Mouse (Mus musculus): ENCODE measurements around the gene Clec16a.

Gene Clec16a

DNA sequence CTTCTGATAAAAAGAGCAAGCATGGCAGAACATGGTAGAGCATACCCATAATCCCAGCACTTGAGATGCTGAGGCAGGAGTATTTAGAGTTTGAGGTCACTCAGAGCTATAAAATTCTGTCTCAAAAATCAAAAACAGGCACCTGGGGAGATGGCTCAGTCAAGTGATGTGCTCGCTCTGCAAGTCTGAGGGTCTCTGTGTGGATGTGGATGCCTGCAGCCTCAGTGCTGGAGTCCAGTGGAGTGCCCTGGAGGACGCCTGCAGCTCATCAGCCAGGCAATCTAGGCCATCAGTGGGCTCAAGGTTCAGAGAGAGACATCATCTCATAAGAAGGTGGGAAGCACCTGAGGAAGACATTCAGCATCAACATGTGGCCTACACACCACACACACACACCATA, 137.4 kb downstream of the Clec16a start:
- DNase-seq (ENCODE audit: low spot score), result no peak

DNA sequence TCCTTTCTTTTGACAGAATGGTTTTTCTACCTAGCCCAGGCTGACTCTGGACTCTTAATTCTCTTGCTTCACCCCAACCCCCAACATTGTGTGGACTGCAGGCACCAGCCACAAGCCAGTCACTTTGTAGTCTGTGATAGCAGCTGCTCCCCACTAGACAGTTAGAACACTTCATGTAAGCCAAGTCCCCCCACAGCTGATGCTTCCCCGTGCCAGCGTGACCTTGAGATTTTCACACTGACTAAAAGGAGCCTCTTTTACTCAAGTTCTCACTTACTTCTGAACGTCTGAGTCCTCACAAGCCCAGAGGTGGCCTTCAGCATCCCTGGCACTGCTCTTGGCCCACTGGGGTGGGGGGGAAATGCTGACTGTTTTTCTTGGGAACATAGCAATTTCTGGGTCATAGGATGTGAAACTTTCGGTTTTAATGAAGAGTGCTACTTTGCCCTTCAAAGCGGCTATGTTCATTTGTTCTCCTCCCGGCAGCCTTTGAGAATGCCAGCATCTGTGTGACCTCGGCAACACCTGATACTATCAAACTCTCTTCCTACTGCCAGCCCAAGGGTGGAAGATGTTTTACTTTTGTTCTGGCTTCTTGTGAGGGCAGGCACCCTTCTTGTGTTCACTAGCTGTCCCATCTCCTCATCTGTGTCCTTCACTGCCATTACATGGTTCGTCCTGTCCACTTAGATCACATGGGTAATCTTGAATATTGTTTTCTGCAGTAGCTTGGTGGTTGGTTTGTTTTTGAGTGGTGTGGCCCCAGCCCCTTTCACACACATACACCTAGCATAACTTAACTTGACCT, 138.3 kb downstream of the Clec16a start:
- DNase-seq (ENCODE audit: low spot score), result no peak

DNA sequence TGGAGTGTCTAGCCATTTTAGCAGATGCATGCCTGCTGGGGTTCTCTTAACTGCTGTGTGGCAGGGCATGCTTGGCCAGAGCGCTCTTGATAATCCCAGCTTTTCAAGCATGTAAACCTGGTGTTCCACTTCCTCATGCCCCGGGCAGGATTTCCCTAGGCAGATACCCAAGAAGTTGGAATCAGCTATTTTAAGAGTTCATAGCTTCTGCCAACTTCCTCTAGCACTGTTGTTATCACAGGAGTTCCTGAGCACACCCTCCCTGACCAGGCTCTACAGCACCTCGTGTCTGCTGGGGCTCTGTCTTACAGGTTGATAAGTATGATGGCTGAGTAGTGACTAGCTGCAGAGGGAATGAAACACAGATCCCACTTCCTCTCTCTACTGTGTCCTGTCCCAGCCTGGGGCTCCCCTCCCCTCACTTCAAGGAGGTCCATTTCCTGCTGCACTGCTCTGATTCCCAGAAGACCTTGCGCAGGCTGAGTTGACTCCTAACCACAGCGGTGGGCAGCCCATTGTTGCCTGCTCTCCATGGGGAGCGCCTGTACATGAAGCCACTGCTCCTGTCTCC, 144.7 kb downstream of the Clec16a start:
- no peak for DNase-seq (ENCODE audit: low spot score)

DNA sequence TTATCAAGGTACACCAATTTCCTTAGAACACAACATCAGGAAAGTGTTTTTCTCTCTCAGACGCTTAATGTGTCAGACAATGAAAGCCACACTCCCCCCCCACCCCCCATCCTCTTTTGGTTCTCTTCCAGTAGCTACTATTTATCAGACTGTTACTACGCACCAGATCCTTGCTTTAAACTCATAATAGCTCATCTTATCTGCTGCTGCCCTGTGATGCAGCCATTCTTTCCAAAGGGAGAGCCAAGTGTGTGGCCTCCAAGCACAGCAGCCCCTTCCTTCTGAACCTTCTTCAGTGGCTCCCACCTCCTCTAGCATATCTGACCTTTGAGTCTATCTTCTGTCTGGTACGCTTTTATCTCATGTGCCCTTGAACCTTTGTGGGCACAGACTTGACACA, 145.3 kb downstream of the Clec16a start:
- DNase-seq (ENCODE audit: low spot score), result no peak

DNA sequence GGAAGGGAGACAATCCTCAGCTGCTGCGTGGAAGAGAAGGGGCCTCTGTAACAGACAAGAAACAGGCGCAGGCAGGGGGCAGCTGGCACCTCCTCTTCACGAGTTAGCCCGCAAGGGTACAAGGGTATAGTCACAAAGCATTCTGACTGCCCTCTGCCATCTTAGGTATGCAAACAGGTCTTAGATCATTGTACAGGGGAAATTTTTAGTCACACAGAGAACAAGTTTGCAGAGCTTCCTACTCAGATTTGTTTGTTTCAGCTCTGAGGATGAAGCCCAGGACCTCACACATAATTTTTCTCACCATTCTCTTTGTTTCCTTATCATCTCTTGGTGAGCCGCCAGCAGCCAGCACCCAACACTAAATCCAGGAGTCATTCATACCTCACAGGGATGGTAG, 146.6 kb downstream of the Clec16a start:
- DNase-seq (ENCODE audit: low spot score), result no peak

DNA sequence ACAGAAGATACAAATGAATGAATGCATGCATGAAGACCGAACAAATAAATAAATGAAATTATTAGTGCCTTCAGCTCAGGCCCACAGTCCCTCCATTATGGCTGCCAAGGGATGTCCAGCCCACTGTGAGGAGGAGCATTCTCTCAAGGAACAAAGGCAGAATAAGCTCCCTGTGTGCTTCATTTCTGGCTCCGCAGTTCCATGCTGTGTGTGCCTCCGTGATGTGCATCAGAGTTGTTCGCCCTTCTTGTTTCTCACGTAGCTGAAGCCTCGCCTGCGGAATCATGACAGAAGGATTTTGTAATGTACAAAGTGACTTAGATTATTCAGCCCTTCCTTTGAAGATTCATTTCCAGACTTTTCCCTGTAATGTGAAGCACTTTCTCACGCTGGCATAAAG, 147.7 kb downstream of the Clec16a start:
- no peak for DNase-seq (ENCODE audit: low spot score)

DNA sequence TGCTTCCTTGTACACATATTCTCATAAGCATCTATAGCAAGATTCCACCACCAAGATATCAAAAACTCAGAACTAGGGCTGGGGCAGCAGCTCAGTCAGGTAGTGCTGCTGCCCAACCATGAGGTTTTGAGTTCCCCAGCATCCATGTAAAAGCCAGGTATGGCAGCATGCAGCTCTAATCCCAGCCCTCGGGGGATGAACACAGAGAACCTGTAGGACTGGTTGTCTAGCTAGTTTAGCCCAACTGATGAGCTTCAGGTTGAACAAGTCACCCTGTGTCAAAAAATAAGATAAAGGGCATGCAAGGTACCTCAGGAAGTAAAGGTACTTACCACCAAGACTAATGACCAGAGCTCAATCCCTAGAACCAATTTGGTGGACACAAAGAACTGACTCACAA, 148.3 kb downstream of the Clec16a start:
- DNase-seq (ENCODE audit: low spot score), result no peak

DNA sequence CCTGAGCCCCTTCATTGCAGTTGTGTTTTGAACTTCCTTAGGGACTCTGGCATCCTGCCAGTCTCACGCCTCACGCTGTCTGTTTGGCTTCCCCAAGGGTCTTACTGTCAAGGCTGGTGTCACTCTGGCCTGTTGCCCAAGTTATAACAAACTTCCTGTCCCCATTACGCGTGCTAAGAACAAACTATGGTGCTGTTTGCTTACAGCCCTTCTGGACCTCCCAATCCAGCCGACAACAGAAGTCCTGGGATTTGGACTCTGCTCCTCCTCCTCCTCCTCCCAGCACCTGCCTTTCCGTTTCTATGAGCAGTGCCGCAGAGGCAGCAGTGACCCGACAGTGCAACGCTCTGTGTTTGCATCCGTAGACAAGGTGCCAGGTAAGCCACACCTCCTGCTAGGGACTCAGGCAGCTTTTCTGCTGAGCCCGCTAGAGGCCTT, 149.3 kb downstream of the Clec16a start:
- DNase-seq (ENCODE audit: low spot score), result no peak

DNA sequence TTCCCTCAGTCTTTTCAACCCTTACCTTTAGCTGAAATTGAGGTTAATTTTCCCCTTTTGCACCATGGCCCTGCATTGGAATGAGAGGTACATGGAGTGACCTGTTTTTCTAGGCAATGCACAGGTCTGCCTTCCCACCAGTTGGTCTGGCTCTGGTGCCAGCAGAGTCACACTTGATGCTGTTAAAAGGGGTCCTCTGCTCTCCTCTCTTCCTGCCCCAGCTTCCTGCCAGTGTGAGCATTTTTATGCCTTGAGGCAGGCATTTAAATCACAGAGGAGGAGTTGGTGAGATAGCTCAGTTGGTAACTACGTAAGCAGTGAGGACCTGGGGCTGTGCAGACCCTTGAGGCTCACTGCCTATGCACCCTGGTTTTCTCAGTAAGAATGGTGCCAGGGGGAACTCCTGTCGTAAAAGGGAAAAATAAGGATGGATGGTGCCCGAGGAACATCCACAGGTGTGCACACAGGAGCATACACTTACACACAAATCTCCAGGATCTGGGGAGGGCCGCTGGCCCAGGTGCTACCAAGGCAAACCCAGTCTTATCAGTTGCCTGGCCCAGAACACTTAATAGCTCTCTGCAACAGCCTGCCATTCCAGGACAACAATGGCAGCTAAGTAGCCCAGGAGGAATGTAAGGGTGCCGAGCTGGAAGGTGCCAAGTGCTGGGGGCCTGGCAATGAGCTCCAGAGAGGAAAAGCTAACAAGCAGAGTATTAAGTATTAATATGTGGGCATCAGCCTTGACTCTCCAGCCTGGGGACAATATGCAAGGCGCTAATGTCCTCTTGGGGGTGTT, 152.9 kb downstream of the Clec16a start:
- no peak for DNase-seq (ENCODE audit: low spot score)

DNA sequence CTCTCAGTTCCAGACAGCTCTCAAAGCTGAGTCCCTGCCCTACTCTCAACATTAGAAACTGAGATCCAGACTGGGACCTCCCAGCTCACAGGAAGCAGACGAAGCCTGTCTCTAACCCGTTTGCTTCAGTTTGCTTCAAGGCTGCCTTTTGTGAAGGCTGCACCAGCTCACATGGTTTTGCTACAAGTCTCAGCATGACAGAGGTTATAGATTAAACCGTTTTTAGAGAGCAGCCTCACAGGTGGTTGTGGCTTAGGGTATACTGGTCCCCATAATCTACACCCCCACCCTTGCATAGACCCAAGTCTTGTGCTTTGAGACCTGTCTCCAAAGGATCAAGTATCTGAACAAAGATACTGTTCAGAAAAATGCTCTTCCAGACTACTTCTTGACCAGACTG, 154.2 kb downstream of the Clec16a start:
- DNase-seq (ENCODE audit: low spot score), result no peak

DNA sequence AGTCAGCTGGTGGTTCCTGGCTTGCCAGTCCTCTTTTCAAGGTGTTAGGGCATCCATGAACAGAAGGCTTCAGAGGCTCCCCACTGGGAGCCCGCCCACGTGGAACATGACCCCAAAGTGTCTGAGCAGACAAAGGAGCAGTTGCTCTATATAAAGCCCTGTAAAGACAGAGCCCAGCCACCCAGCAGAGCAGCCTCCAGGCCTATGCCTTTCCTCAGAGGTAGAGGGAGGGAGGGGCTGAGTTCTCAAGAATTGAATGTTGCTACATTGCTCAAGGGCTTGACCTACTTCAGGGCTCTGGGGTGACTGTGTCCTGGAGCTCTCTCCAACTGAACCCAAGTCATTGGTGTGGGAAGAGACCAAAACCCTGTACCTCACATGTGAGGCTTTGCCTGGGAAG, 155.0 kb downstream of the Clec16a start:
- peak; percentile 30 for DNase-seq (ENCODE audit: low spot score)

DNA sequence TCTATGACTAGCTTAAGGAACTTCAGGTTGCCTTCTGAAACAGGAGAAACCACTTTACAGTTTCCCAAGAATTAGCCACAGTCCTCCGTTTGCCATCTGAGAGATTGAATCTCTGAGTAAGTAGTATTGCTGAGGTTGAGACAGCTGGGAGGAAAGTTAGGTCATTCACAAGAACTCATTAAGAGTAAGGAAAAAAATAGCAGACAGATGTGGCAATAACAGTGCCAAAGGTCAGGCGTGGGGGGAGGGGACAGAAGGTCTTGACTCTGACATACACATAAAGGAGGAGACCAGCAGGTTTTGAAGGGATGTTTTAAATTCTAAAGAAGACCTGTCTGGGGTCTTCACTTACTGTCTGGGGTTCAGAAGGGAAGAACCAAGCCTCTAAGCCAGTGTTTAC, 157.3 kb downstream of the Clec16a start:
- DNase-seq (ENCODE audit: low spot score), result peak; percentile 55

DNA sequence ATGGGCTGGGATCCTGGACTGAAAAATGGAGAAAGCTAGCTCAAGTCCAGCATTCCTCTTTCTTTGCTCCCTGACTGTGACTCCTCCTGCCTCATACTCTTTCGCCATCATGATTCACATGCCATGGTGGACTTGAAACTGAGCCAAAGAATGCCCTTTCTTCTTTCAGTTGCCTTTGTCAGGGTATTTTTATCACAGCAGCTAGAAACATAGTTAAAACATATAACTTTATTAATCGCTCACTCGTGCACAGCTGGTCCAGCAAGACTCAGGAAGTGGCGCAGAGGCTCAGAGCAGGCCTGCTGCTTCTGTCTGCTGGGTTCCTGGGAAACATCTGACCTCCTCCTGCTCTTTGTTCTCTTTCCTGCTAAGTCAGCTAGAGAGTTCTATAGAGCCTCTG, 158.8 kb downstream of the Clec16a start:
- peak; percentile 72 for DNase-seq (ENCODE audit: low spot score)

DNA sequence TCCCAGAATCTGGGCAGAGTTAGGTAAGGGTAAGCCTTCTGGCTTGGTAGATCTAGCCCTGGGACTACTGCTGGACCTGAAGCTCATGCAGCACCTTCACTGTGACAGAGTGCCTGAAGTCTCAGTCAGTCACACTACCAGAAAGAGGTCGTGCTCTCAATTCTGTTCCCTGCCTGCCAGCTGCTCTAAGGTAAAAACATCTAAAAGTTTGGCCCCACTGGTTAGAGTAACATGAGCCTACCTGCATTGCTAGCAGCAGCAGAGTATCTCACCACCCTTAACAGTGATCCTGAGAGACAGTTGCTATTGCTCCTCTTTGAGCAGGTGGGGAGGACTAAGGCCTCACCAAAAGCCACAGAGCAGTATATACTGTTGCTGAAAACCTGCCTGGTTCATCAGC, 160.3 kb downstream of the Clec16a start:
- no peak for DNase-seq (ENCODE audit: low spot score)

DNA sequence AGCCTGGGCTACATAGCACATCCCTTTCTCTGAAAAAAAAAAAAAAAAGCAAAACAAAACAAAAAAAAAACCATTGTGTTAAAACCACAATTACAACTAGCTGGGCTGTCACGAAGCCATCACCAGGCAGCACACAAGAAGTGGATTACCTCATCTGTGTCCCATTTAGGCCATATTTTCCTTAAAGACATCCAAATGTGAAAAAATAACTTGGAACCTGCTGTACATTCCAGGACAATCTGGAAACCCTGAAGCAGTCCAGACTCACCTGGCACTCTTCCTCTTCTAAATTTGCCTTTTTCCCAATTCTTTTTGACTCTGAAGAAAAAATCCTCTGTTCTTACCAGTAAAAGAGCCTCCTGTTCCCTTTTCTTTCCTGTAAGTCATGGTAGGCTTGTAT, 166.4 kb downstream of the Clec16a start:
- DNase-seq (ENCODE audit: low spot score), result no peak

DNA sequence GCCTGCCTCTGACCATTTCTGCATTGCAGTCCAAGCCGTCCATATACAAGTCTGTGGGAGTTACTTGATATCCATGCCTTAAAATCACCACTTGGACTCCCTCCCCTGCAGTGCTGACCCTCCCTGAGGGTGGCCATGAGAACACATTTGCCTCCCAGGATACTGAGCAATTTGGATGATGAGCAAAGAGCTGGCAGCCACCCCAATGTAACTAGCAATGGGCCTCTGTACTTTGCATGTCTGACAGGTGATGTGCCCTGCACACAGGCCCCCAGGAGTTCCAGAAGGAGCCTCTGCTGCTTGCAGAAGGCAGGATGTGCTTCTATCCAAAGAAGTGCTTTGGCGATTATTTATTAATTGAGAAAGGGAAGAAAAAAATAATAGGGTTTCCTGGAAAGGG, 167.9 kb downstream of the Clec16a start:
- no peak for DNase-seq (ENCODE audit: low spot score)

DNA sequence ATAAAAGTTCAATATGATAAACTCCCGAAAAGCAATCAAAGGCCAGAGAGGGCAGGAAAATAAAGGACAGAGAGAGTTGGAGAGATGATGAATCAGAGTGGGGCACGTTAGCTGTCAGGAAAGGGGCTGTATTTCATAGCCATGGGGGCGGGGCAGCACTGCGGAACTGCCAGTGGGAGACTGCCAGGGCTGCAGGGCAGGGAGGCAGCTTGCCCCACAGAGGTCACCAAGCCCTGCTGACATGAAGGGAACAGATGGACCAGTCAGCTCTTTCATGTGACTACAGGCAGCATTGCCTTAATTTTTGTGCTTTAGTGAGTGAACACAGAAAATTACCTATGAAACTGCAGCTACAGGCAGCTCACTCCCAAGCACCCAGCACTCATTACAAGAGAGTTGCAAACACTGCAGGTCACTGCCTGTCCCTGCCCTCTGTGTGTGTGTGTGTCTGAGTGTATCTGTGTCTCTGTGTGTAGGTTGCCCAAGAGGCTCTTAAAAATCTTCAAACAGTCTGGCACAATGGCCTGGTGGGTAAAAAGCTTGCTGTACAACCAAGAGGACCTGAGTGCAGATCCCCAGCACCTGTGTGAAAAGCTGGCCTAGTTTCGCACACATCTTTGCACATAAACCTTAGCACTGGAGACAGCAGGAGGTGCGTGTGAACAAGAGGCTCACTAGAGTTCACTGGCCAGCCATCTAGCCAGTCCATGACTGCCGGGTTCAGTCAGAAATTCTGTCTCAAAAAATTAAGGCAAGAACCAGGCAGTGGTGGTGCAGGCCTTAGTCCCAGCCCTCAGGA, 168.5 kb downstream of the Clec16a start:
- no peak for DNase-seq (ENCODE audit: low spot score)

DNA sequence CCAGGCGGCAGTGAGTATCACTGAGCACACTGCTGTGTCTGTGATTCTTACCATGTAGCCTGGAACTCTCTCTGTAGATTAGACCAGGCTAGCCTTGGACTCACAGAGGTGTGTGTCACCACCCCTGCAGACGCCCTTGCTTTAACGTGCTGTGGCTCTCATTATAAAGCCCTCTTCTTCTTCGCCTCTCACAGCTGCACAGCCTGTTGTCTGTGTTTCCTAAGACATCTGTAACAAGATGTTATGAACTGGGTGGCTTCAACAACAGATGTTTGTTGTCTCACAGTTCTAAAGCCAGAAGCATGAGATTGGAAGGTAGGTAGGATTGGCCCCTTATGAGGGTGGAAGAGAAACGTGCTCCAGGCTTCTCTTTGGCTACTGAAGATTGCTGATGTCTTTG, 170.1 kb downstream of the Clec16a start:
- DNase-seq (ENCODE audit: low spot score), result no peak

DNA sequence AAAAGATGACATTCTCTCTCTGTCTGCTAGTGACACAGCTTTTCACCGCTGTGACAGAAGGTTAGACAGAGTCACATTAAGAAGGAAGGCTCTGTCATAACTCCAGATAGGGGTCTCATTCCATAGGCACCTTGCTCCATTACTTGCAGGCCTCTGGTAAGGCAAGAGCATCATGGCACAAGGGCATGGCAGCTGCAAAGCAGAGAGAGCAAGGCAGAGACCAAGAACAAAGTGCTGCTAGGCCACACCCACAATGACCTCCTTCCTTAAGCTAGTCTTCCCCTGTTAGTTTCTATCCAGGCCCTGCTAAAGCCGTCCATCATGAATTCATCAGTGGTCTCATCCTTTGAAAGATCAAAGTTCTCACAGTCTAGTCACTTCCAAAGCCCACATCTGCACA, 170.5 kb downstream of the Clec16a start:
- DNase-seq (ENCODE audit: low spot score), result no peak

DNA sequence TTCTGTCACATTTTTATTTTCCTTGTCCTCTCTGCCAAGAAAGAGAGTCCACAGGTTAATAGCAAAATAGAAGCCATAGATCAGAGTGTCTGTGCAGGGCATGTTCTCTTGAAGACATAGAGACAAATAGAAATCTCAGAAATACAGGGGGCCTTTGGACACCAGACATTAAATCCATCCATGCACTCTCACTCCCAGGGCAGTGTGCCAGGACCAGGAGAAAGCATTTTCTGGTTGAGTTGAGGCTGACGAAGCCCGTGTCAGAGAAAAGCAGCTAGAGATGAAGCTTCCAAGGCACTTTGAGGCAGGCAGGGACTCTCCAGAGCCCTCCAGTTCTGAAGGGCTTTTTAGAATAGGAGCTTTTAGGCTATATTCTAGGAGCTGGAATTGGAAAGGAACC, 171.6 kb downstream of the Clec16a start:
- no peak for DNase-seq (ENCODE audit: low spot score)

DNA sequence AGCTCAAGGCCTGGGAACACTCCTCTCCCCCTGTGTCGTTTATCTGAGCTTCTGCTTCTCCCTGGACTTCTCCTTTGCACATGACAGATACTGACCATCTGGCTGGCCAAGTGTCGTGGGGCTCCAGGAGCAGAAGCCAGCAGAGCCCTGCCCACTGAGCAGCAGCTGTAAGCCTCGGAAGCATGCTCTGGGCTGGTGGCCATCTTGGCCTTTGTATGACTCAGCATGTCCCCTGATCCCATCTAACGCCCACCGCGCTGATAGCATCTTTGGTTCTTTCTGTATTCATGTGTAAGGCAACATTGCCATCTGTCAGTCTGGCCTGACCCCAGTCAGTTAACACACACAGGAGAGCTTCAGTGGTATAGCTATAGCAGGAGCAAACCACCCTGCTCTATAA, 174.8 kb downstream of the Clec16a start:
- no peak for DNase-seq (ENCODE audit: low spot score)

DNA sequence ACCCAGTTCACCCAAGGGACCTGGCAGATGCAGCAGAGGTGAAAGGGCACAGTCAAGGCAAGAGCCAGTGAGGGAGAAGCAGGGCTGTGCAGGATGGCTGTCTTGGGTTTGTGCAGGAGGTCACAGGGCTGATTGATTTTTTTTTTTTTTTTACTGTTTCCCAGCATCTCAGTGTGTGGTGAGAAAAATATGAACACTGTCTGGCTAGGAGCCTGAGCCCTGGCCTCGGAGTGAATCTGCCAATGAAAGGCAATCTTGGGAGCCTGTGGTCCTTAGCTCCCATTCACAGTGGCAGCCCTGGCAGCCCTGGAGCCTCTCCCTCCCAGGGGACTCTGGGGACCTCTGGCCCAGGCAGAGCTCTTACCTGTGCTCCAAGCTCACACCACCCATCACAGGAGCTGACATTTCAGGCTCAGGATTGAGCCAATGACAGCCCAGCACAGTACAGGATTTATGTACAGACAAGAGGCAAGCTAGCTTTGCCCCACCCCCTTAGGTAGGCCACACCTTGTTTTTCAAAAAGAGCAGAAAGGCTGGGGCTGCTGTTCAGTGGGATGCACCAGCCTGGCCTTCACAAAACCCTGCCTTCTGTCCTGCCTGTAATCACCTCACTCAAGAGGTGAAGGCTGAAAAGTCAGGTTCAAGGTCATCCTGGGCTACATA, 177.9 kb downstream of the Clec16a start:
- DNase-seq (ENCODE audit: low spot score), result peak; percentile 59

All from adipocyte (in vitro differentiated cells).